Mouse (Mus musculus): ENCODE results near the gene Pax9. TPM values are rescaled to one million over a fixed set of nuclear protein-coding genes. Genes with fewer than 3 reads are reported as not detected.
A peak's percentile ranks its signal among the peaks of the same experiment; 100 is the strongest.

The Pax9 gene
- polyA plus RNA-seq, 1 experiment from 2014 or later = 3.7 TPM

- H3K27me3 ChIP-seq (ENCODE audit: control insufficient read depth, insufficient read depth, low read length) = peaks cover 93% of the 10 kb centered on the region
- DNase-seq (ENCODE audit: low spot score) (peak; percentile 34), ATAC-seq (ENCODE audit: insufficient read depth, low FRiP score, low TSS enrichment) (no peak)
- H3K4me3 ChIP-seq (ENCODE audit: low read depth, low read length) = no peak overlapping the region
- H3K36me3 ChIP-seq (ENCODE audit: control insufficient read depth, insufficient read depth, low read length) = no peaks in the 10 kb centered on the region
- no peak overlapping the region for H3K9ac ChIP-seq (ENCODE audit: low read length)
- WGBS = 3% methylated on average over 8 of the region's 8 CpGs
- H3K27ac ChIP-seq (ENCODE audit: low read depth, low read length) = no peak overlapping the region
- no peak overlapping the region for H3K4me2 ChIP-seq (ENCODE audit: low read depth)
- H3K4me1 ChIP-seq (ENCODE audit: control insufficient read depth, insufficient read depth, low read length) = 0 out of 2 replicates have a peak, but pooled peaks cover 7% of the 10 kb centered on the region
- no peaks in the 10 kb centered on the region for H3K9me3 ChIP-seq (ENCODE audit: control insufficient read depth, low read length)
These were observed 2.6 kb upstream of the Pax9 start for GRCm38 (mm10) chr12:56688920-56689319.

DNA sequence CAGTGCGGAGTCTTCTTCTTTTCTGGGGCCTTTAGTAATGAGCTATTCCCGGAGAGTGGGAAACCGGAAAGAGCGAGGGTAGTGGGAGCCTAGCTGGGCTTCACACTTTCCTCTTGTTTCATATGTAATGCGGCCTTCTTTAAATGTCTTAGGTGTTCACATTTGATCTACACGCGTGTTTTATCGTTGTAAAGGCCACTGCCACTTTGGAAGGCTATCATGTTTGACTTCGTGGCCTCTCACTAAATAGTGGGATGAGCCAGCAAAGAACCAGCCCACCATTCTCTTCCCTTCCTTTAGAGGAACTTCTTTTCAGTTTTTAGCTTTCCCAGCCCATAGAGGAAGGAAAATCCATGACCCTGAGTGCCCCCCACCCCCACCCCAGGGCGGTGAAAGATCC is 2.2 kb upstream of the Pax9 start:
- no peak overlapping the region for H3K9ac ChIP-seq (ENCODE audit: low read length)
- H3K4me1 ChIP-seq (ENCODE audit: control insufficient read depth, insufficient read depth, low read length) = 0 out of 2 replicates have a peak, but pooled peaks cover 7% of the 10 kb centered on the region
- no peaks in the 10 kb centered on the region for H3K9me3 ChIP-seq (ENCODE audit: control insufficient read depth, low read length)
- ATAC-seq (ENCODE audit: insufficient read depth, low FRiP score, low TSS enrichment) = no peak
- no peak overlapping the region for H3K4me2 ChIP-seq (ENCODE audit: low read depth)
- no peak overlapping the region for H3K27ac ChIP-seq (ENCODE audit: low read depth, low read length)
- 2% methylated on average over 10 of the region's 10 CpGs for WGBS
- no peak for DNase-seq (ENCODE audit: low spot score)
- H3K4me3 ChIP-seq (ENCODE audit: low read depth, low read length) = no peak overlapping the region
- no peaks in the 10 kb centered on the region for H3K36me3 ChIP-seq (ENCODE audit: control insufficient read depth, insufficient read depth, low read length)
- peaks cover 93% of the 10 kb centered on the region for H3K27me3 ChIP-seq (ENCODE audit: control insufficient read depth, insufficient read depth, low read length)

DNA sequence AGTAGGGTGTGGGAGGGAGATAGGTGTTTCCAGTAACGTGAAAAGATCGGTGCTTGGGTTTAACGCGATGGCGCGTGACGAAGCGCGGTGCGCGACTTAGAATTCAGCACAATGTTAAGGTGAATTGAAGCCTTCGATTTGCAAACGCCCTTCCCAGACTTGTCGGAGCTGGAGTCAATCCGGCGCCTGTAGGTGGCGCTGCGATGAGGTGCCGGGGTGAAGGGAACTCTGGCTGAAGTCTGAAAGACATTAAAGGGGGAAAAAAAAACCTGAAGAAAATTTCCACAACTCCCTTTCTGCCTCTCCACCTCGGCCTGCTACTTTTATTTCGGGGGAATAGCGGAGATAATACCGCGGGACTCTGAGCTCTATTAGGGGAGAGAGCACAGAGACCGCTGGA is 1.8 kb upstream of the Pax9 start:
- ATAC-seq (ENCODE audit: insufficient read depth, low FRiP score, low TSS enrichment) (no peak), DNase-seq (ENCODE audit: low spot score) (peak; percentile 86)
- Histone ChIP-seq H3K9me3 (ENCODE audit: control insufficient read depth, low read length) (no peaks in the 10 kb centered on the region), H3K27ac (ENCODE audit: low read depth, low read length) (no peak overlapping the region), H3K9ac (ENCODE audit: low read length) (no peak overlapping the region), H3K4me1 (ENCODE audit: control insufficient read depth, insufficient read depth, low read length) (0 out of 2 replicates have a peak, but pooled peaks cover 7% of the 10 kb centered on the region), H3K4me3 (ENCODE audit: low read depth, low read length) (no peak overlapping the region), H3K27me3 (ENCODE audit: control insufficient read depth, insufficient read depth, low read length) (peaks cover 93% of the 10 kb centered on the region), H3K36me3 (ENCODE audit: control insufficient read depth, insufficient read depth, low read length) (no peaks in the 10 kb centered on the region), H3K4me2 (ENCODE audit: low read depth) (peak overlapping the region; percentile 14; the same call in 1 of the 2 replicates)
- under 1% methylated on average over 25 of the region's 25 CpGs for WGBS

DNA sequence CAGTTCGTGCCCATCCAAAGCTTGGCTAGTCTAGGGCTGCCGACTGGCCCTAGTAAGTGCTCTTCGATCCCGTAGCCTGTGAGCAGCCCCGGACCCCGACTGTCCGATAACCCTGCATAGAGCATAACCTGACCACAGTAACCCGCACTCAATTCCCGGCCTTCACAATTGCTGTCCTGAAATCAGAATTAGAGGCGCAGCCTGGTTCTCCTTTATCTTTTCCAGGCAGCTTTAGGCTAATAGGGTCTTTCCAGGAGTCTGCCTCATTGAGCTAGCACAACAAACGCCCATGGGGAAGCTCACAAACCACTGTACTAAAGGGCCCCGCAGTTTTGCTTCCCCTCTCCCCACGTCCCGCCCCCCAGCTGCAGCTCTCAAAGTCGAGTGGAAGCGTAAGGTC is 1.2 kb upstream of the Pax9 start:
- Histone ChIP-seq H3K9ac (ENCODE audit: low read length) (no peak overlapping the region), H3K27ac (ENCODE audit: low read depth, low read length) (no peak overlapping the region), H3K4me1 (ENCODE audit: control insufficient read depth, insufficient read depth, low read length) (0 out of 2 replicates have a peak, but pooled peaks cover 7% of the 10 kb centered on the region), H3K36me3 (ENCODE audit: control insufficient read depth, insufficient read depth, low read length) (no peaks in the 10 kb centered on the region), H3K4me3 (ENCODE audit: low read depth, low read length) (no peak overlapping the region), H3K27me3 (ENCODE audit: control insufficient read depth, insufficient read depth, low read length) (peaks cover 95% of the 10 kb centered on the region), H3K4me2 (ENCODE audit: low read depth) (no peak overlapping the region), H3K9me3 (ENCODE audit: control insufficient read depth, low read length) (no peaks in the 10 kb centered on the region)
- no peak for ATAC-seq (ENCODE audit: insufficient read depth, low FRiP score, low TSS enrichment)
- peak; percentile 43 for DNase-seq (ENCODE audit: low spot score)
- WGBS = under 1% methylated on average over 16 of the region's 16 CpGs

GRCm38 (mm10) chr12:56691001-56691400 is 566 bp upstream of the Pax9 start:
- 1% methylated on average over 12 of the region's 12 CpGs for WGBS
- Histone ChIP-seq H3K4me1 (ENCODE audit: control insufficient read depth, insufficient read depth, low read length) (0 out of 2 replicates have a peak, but pooled peaks cover 7% of the 10 kb centered on the region), H3K4me2 (ENCODE audit: low read depth) (peak overlapping the region; percentile 28; the same call in 1 of the 2 replicates), H3K4me3 (ENCODE audit: low read depth, low read length) (peak overlapping the region; percentile 23; the same call in 1 of the 2 replicates), H3K36me3 (ENCODE audit: control insufficient read depth, insufficient read depth, low read length) (no peaks in the 10 kb centered on the region), H3K27ac (ENCODE audit: low read depth, low read length) (no peak overlapping the region), H3K27me3 (ENCODE audit: control insufficient read depth, insufficient read depth, low read length) (peaks cover 97% of the 10 kb centered on the region), H3K9ac (ENCODE audit: low read length) (peak overlapping the region; percentile 19; the same call in 1 of the 2 replicates), H3K9me3 (ENCODE audit: control insufficient read depth, low read length) (no peaks in the 10 kb centered on the region)
- no peak for ATAC-seq (ENCODE audit: insufficient read depth, low FRiP score, low TSS enrichment)
- DNase-seq (ENCODE audit: low spot score) = no peak

- peaks cover 99% of the 10 kb centered on the region for H3K27me3 ChIP-seq (ENCODE audit: control insufficient read depth, insufficient read depth, low read length)
- WGBS = under 1% methylated on average over 19 of the region's 19 CpGs
- H3K4me2 ChIP-seq (ENCODE audit: low read depth) = peak overlapping the region; percentile 26
- ATAC-seq (ENCODE audit: insufficient read depth, low FRiP score, low TSS enrichment) (no peak), DNase-seq (ENCODE audit: low spot score) (peak; percentile 46)
- no peaks in the 10 kb centered on the region for H3K36me3 ChIP-seq (ENCODE audit: control insufficient read depth, insufficient read depth, low read length)
- H3K27ac ChIP-seq (ENCODE audit: low read depth, low read length) = no peak overlapping the region
- H3K9me3 ChIP-seq (ENCODE audit: control insufficient read depth, low read length) = no peaks in the 10 kb centered on the region
- H3K4me3 ChIP-seq (ENCODE audit: low read depth, low read length) = 0 out of 2 replicates have a peak overlapping the region, but pooled peaks have one; percentile 13
- H3K4me1 ChIP-seq (ENCODE audit: control insufficient read depth, insufficient read depth, low read length) = 0 out of 2 replicates have a peak, but pooled peaks cover 10% of the 10 kb centered on the region
- H3K9ac ChIP-seq (ENCODE audit: low read length) = no peak overlapping the region
These were observed 969 bp downstream of the Pax9 start for GRCm38 (mm10) chr12:56692536-56692935.

DNA sequence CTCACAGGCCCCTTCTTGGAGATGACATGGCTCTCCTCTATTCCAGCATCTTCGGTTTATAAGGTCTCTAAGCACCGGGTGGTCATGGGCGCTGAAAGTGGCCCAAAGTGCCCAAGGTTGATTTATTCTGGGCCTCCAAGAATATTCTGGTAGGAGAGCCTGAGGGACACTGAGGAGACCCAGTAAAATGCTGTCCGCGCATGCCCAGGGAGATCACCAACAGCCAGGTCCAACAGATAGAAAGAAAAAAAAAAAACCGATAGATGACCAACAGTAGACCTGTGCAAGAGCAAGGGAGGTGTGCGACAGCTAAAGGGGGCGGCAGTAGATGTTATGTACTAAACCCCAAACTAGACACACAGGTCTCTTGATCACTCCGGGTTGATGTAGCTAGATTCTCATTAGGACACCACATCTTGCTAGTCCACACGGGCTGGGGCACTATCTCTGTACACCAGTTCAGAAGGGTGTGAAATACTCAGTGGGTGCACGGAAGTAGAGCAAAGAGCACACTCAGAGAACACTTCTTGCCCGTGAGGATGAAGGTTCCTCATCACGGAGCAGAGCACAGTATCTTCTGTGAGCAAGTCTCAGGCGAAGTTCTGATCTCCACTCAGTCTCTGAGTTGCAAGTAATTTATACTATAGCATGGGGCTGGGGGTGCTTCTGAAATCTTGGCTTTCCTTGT is 2.0 kb downstream of the Pax9 start:
- Histone ChIP-seq H3K4me3 (ENCODE audit: low read depth, low read length) (peak overlapping the region; percentile 6; the same call in 1 of the 2 replicates), H3K27ac (ENCODE audit: low read depth, low read length) (no peak overlapping the region), H3K4me1 (ENCODE audit: control insufficient read depth, insufficient read depth, low read length) (0 out of 2 replicates have a peak, but pooled peaks cover 10% of the 10 kb centered on the region), H3K9me3 (ENCODE audit: control insufficient read depth, low read length) (no peaks in the 10 kb centered on the region), H3K27me3 (ENCODE audit: control insufficient read depth, insufficient read depth, low read length) (peaks cover 100% of the 10 kb centered on the region), H3K36me3 (ENCODE audit: control insufficient read depth, insufficient read depth, low read length) (no peaks in the 10 kb centered on the region), H3K9ac (ENCODE audit: low read length) (no peak overlapping the region), H3K4me2 (ENCODE audit: low read depth) (no peak overlapping the region; the same call in 1 of the 2 replicates)
- ATAC-seq (ENCODE audit: insufficient read depth, low FRiP score, low TSS enrichment) (no peak), DNase-seq (ENCODE audit: low spot score) (peak; percentile 32)
- WGBS = 6% methylated on average over 14 of the region's 14 CpGs

GRCm38 (mm10) chr12:56694361-56694760 is 2.8 kb downstream of the Pax9 start:
- no peaks in the 10 kb centered on the region for H3K36me3 ChIP-seq (ENCODE audit: control insufficient read depth, insufficient read depth, low read length)
- ATAC-seq (ENCODE audit: insufficient read depth, low FRiP score, low TSS enrichment) (no peak), DNase-seq (ENCODE audit: low spot score) (peak; percentile 18)
- peaks cover 98% of the 10 kb centered on the region for H3K27me3 ChIP-seq (ENCODE audit: control insufficient read depth, insufficient read depth, low read length)
- H3K9me3 ChIP-seq (ENCODE audit: control insufficient read depth, low read length) = no peaks in the 10 kb centered on the region
- H3K4me3 ChIP-seq (ENCODE audit: low read depth, low read length) = no peak overlapping the region
- H3K9ac ChIP-seq (ENCODE audit: low read length) = no peak overlapping the region
- 0 out of 2 replicates have a peak, but pooled peaks cover 8% of the 10 kb centered on the region for H3K4me1 ChIP-seq (ENCODE audit: control insufficient read depth, insufficient read depth, low read length)
- no peak overlapping the region for H3K27ac ChIP-seq (ENCODE audit: low read depth, low read length)
- under 1% methylated on average over 14 of the region's 14 CpGs for WGBS
- no peak overlapping the region for H3K4me2 ChIP-seq (ENCODE audit: low read depth)

DNA sequence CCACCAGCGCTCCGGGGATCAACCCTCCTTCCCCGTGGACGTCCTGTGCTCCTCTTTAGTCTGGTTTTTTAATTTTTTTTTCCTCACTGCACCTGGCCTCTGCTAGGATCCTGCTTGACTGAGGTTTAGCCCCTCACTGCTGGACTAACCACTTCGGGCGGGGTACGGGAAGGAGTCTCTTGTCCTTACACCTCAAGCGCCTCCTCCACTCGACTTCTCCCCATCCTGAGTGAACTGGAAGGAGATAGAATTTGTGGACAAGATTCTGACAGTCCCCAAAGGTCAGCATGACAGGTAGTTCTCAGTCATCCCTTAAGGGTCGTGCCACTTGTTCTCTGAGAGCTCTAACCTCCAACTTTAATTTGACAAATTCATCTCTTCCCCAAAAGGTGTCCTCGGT is 3.4 kb downstream of the Pax9 start:
- Histone ChIP-seq H3K4me3 (ENCODE audit: low read depth, low read length) (peak overlapping the region; percentile 36; the same call in 1 of the 2 replicates), H3K36me3 (ENCODE audit: control insufficient read depth, insufficient read depth, low read length) (no peaks in the 10 kb centered on the region), H3K27ac (ENCODE audit: low read depth, low read length) (no peak overlapping the region), H3K4me2 (ENCODE audit: low read depth) (peak overlapping the region; percentile 5; the same call in 1 of the 2 replicates), H3K4me1 (ENCODE audit: control insufficient read depth, insufficient read depth, low read length) (0 out of 2 replicates have a peak, but pooled peaks cover 5% of the 10 kb centered on the region), H3K27me3 (ENCODE audit: control insufficient read depth, insufficient read depth, low read length) (peaks cover 98% of the 10 kb centered on the region), H3K9me3 (ENCODE audit: control insufficient read depth, low read length) (no peaks in the 10 kb centered on the region), H3K9ac (ENCODE audit: low read length) (no peak overlapping the region)
- ATAC-seq (ENCODE audit: insufficient read depth, low FRiP score, low TSS enrichment) (no peak), DNase-seq (ENCODE audit: low spot score) (peak; percentile 26)
- 2% methylated on average over 11 of the region's 11 CpGs for WGBS
